Mouse (Mus musculus) testis, adult 2 months (tissue): Measurements from ENCODE around the gene Gap43.

Experiments
- CTCF ChIP-seq: fragments of 200-500 bp; IDR thresholded peaks from 2 replicates; pipeline ENCODE4 v1.5.1; 2012; ENCODE audit warnings: low read depth, mild to moderate bottlenecking, inconsistent platforms, low read length, moderate library complexity; ENCODE audit not compliant: control insufficient read depth, insufficient read depth, insufficient replicate concordance
- POLR2A ChIP-seq: fragments of 200-500 bp; IDR thresholded peaks from 2 replicates; pipeline ENCODE4 v1.6.1; 2012; ENCODE audit warnings: low read depth, mild to moderate bottlenecking, inconsistent platforms, low read length, moderate library complexity; ENCODE audit not compliant: control insufficient read depth

- TF ChIP-seq CTCF (no peak), POLR2A (no peak)
Measured at GRCm38 (mm10) chr16:42380641-42381040, 40.2 kb upstream of the Gap43 start.
